Mouse (Mus musculus) embryonic fibroblast, embryonic 13.5 days (primary cell): ENCODE data around the gene Rcc2.

ENCODE experiments used
- CTCF ChIP-seq: IDR thresholded peaks from 2 replicates; pipeline ENCODE4 v1.5.1; 2011; ENCODE audit warnings: mild to moderate bottlenecking, control low read depth, low read length, moderate library complexity, borderline replicate concordance; ENCODE audit not compliant: insufficient read depth
- POLR2A ChIP-seq: IDR thresholded peaks from 2 replicates; pipeline ENCODE4 v1.6.1; 2011; ENCODE audit warnings: low read depth, mild to moderate bottlenecking, control low read depth, low read length, moderate library complexity

GRCm38 (mm10) chr4:140755811-140756210 is 55.5 kb downstream of the Rcc2 start:
- no peak for TF ChIP-seq CTCF
- TF ChIP-seq POLR2A: no peak
